Mouse (Mus musculus): ENCODE results near the gene Vat1l. TPM values are rescaled to one million over a fixed set of nuclear protein-coding genes. Genes with fewer than 3 reads are reported as not detected.

The Vat1l gene
- polyA plus RNA-seq, 1 experiment from 2014 or later: 1.9 TPM

GRCm38 (mm10) chr8:114346045-114346444 lies 140.6 kb downstream of the Vat1l start:
- no peak overlapping the region for H3K4me3 ChIP-seq (ENCODE audit: low read depth, low read length)
- WGBS: 87% methylated on average over 2 of the region's 2 CpGs
- no peaks in the 10 kb centered on the region for H3K27me3 ChIP-seq (ENCODE audit: control insufficient read depth, insufficient read depth, low read length)
- H3K4me1 ChIP-seq (ENCODE audit: control insufficient read depth, insufficient read depth, low read length): no peaks in the 10 kb centered on the region
- no peaks in the 10 kb centered on the region; the same call in 1 of the 2 replicates for H3K9me3 ChIP-seq (ENCODE audit: control insufficient read depth, low read length)
- ATAC-seq (ENCODE audit: insufficient number of reproducible peaks, low FRiP score, low TSS enrichment, low read depth) (no peak), DNase-seq (ENCODE audit: low spot score) (no peak)
- no peak overlapping the region for H3K4me2 ChIP-seq (ENCODE audit: low read depth, severe bottlenecking)
- no peak overlapping the region for H3K9ac ChIP-seq (ENCODE audit: low read length)
- H3K27ac ChIP-seq (replicated peaks; ENCODE audit: low read depth, low read length): no peak overlapping the region
- no peaks in the 10 kb centered on the region for H3K36me3 ChIP-seq (ENCODE audit: control insufficient read depth, insufficient read depth, low read length)

GRCm38 (mm10) chr8:114351643-114352427 lies 146.4 kb downstream of the Vat1l start:
- no peak overlapping the region for H3K9ac ChIP-seq (ENCODE audit: low read length)
- no peaks in the 10 kb centered on the region for H3K4me1 ChIP-seq (ENCODE audit: control insufficient read depth, insufficient read depth, low read length)
- H3K36me3 ChIP-seq (ENCODE audit: control insufficient read depth, insufficient read depth, low read length): no peaks in the 10 kb centered on the region
- WGBS: 56% methylated on average over 14 of the region's 14 CpGs
- H3K4me2 ChIP-seq (ENCODE audit: low read depth, severe bottlenecking): no peak overlapping the region
- no peaks in the 10 kb centered on the region for H3K9me3 ChIP-seq (ENCODE audit: control insufficient read depth, low read length)
- DNase-seq (ENCODE audit: low spot score) (no peak), ATAC-seq (ENCODE audit: insufficient number of reproducible peaks, low FRiP score, low TSS enrichment, low read depth) (no peak)
- H3K27me3 ChIP-seq (ENCODE audit: control insufficient read depth, insufficient read depth, low read length): no peaks in the 10 kb centered on the region
- no peak overlapping the region for H3K4me3 ChIP-seq (ENCODE audit: low read depth, low read length)
- H3K27ac ChIP-seq (replicated peaks; ENCODE audit: low read depth, low read length): no peak overlapping the region

- Histone ChIP-seq H3K36me3 (ENCODE audit: control insufficient read depth, insufficient read depth, low read length) (no peaks in the 10 kb centered on the region), H3K4me2 (ENCODE audit: low read depth, severe bottlenecking) (no peak overlapping the region), H3K4me3 (ENCODE audit: low read depth, low read length) (no peak overlapping the region), H3K27me3 (ENCODE audit: control insufficient read depth, insufficient read depth, low read length) (no peaks in the 10 kb centered on the region), H3K9me3 (ENCODE audit: control insufficient read depth, low read length) (no peaks in the 10 kb centered on the region), H3K4me1 (ENCODE audit: control insufficient read depth, insufficient read depth, low read length) (0 out of 2 replicates have a peak, but pooled peaks cover 4% of the 10 kb centered on the region), H3K9ac (ENCODE audit: low read length) (no peak overlapping the region), H3K27ac (replicated peaks; ENCODE audit: low read depth, low read length) (no peak overlapping the region)
- ATAC-seq (ENCODE audit: insufficient number of reproducible peaks, low FRiP score, low TSS enrichment, low read depth): no peak
- WGBS: 48% methylated on average over 8 of the region's 8 CpGs
- DNase-seq (ENCODE audit: low spot score): no peak
These were observed 155.1 kb downstream of the Vat1l start for GRCm38 (mm10) chr8:114360506-114360905.

- H3K4me3 ChIP-seq (ENCODE audit: low read depth, low read length): no peak overlapping the region
- no peak overlapping the region for H3K4me2 ChIP-seq (ENCODE audit: low read depth, severe bottlenecking)
- no peak overlapping the region for H3K27ac ChIP-seq (replicated peaks; ENCODE audit: low read depth, low read length)
- no peak overlapping the region for H3K9ac ChIP-seq (ENCODE audit: low read length)
- DNase-seq (ENCODE audit: low spot score): peak; percentile 40
- no peaks in the 10 kb centered on the region for H3K9me3 ChIP-seq (ENCODE audit: control insufficient read depth, low read length)
- WGBS: 68% methylated on average over 5 of the region's 5 CpGs
- H3K4me1 ChIP-seq (ENCODE audit: control insufficient read depth, insufficient read depth, low read length): 0 out of 2 replicates have a peak, but pooled peaks cover 4% of the 10 kb centered on the region
- no peaks in the 10 kb centered on the region for H3K27me3 ChIP-seq (ENCODE audit: control insufficient read depth, insufficient read depth, low read length)
- ATAC-seq (ENCODE audit: insufficient number of reproducible peaks, low FRiP score, low TSS enrichment, low read depth): 0 out of 2 replicates have a peak, but pooled peaks have one; percentile 24
- H3K36me3 ChIP-seq (ENCODE audit: control insufficient read depth, insufficient read depth, low read length): no peaks in the 10 kb centered on the region
These were observed 157.8 kb downstream of the Vat1l start for GRCm38 (mm10) chr8:114363167-114363566.

GRCm38 (mm10) chr8:114363656-114364055 lies 158.2 kb downstream of the Vat1l start:
- Histone ChIP-seq H3K4me2 (ENCODE audit: low read depth, severe bottlenecking) (no peak overlapping the region), H3K4me3 (ENCODE audit: low read depth, low read length) (no peak overlapping the region), H3K27me3 (ENCODE audit: control insufficient read depth, insufficient read depth, low read length) (no peaks in the 10 kb centered on the region), H3K4me1 (ENCODE audit: control insufficient read depth, insufficient read depth, low read length) (0 out of 2 replicates have a peak, but pooled peaks cover 4% of the 10 kb centered on the region), H3K27ac (replicated peaks; ENCODE audit: low read depth, low read length) (no peak overlapping the region), H3K9ac (ENCODE audit: low read length) (no peak overlapping the region), H3K9me3 (ENCODE audit: control insufficient read depth, low read length) (no peaks in the 10 kb centered on the region), H3K36me3 (ENCODE audit: control insufficient read depth, insufficient read depth, low read length) (no peaks in the 10 kb centered on the region)
- DNase-seq (ENCODE audit: low spot score) (peak; percentile 50), ATAC-seq (ENCODE audit: insufficient number of reproducible peaks, low FRiP score, low TSS enrichment, low read depth) (peak; percentile 60; the same call in 1 of the 2 replicates)
- whole genome bisulfite sequencing: 30% methylated on average over 8 of the region's 8 CpGs

- 43% methylated on average over 27 of the region's 27 CpGs for WGBS
- H3K36me3 ChIP-seq (ENCODE audit: control insufficient read depth, insufficient read depth, low read length): no peaks in the 10 kb centered on the region
- no peaks in the 10 kb centered on the region for H3K4me1 ChIP-seq (ENCODE audit: control insufficient read depth, insufficient read depth, low read length)
- no peak for ATAC-seq (ENCODE audit: insufficient number of reproducible peaks, low FRiP score, low TSS enrichment, low read depth)
- no peak overlapping the region for H3K27ac ChIP-seq (replicated peaks; ENCODE audit: low read depth, low read length)
- no peak overlapping the region for H3K4me2 ChIP-seq (ENCODE audit: low read depth, severe bottlenecking)
- peak; percentile 88 for DNase-seq (ENCODE audit: low spot score)
- no peak overlapping the region for H3K4me3 ChIP-seq (ENCODE audit: low read depth, low read length)
- H3K9me3 ChIP-seq (ENCODE audit: control insufficient read depth, low read length): no peaks in the 10 kb centered on the region
- H3K9ac ChIP-seq (ENCODE audit: low read length): no peak overlapping the region
- no peaks in the 10 kb centered on the region for H3K27me3 ChIP-seq (ENCODE audit: control insufficient read depth, insufficient read depth, low read length)
These were observed 163.9 kb downstream of the Vat1l start for GRCm38 (mm10) chr8:114369038-114369976.

- H3K9me3 ChIP-seq (ENCODE audit: control insufficient read depth, low read length): no peaks in the 10 kb centered on the region
- ATAC-seq (ENCODE audit: insufficient number of reproducible peaks, low FRiP score, low TSS enrichment, low read depth) (no peak), DNase-seq (ENCODE audit: low spot score) (no peak)
- no peak overlapping the region for H3K4me3 ChIP-seq (ENCODE audit: low read depth, low read length)
- H3K9ac ChIP-seq (ENCODE audit: low read length): no peak overlapping the region
- H3K27ac ChIP-seq (replicated peaks; ENCODE audit: low read depth, low read length): no peak overlapping the region
- no peak overlapping the region for H3K4me2 ChIP-seq (ENCODE audit: low read depth, severe bottlenecking)
- 67% methylated on average over 6 of the region's 6 CpGs for WGBS
- no peaks in the 10 kb centered on the region for H3K4me1 ChIP-seq (ENCODE audit: control insufficient read depth, insufficient read depth, low read length)
- no peaks in the 10 kb centered on the region for H3K36me3 ChIP-seq (ENCODE audit: control insufficient read depth, insufficient read depth, low read length)
- H3K27me3 ChIP-seq (ENCODE audit: control insufficient read depth, insufficient read depth, low read length): no peaks in the 10 kb centered on the region
These were observed 169.0 kb downstream of the Vat1l start for GRCm38 (mm10) chr8:114374390-114374789.

- no peaks in the 10 kb centered on the region for H3K9me3 ChIP-seq (ENCODE audit: control insufficient read depth, low read length)
- H3K9ac ChIP-seq (ENCODE audit: low read length): no peak overlapping the region
- H3K4me1 ChIP-seq (ENCODE audit: control insufficient read depth, insufficient read depth, low read length): no peaks in the 10 kb centered on the region
- no peaks in the 10 kb centered on the region for H3K27me3 ChIP-seq (ENCODE audit: control insufficient read depth, insufficient read depth, low read length)
- 88% methylated on average over 3 of the region's 3 CpGs for WGBS
- DNase-seq (ENCODE audit: low spot score) (no peak), ATAC-seq (ENCODE audit: insufficient number of reproducible peaks, low FRiP score, low TSS enrichment, low read depth) (no peak)
- H3K4me3 ChIP-seq (ENCODE audit: low read depth, low read length): no peak overlapping the region
- H3K36me3 ChIP-seq (ENCODE audit: control insufficient read depth, insufficient read depth, low read length): no peaks in the 10 kb centered on the region
- no peak overlapping the region for H3K27ac ChIP-seq (replicated peaks; ENCODE audit: low read depth, low read length)
- H3K4me2 ChIP-seq (ENCODE audit: low read depth, severe bottlenecking): no peak overlapping the region
These were observed 178.8 kb downstream of the Vat1l start for GRCm38 (mm10) chr8:114384189-114384588.

All from limb, embryonic 11.5 days (tissue).